Mouse (Mus musculus) heart, postnatal 10 days (tissue): ENCODE data around the gene Olfr1394. TPM values are rescaled to one million over a fixed set of nuclear protein-coding genes. Genes with fewer than 3 reads are reported as not detected.
"Not testable (repeated sequence)": the region's sequence is repeated elsewhere in the genome, so short reads cannot be mapped to it uniquely, and the experiment has no call there.

ENCODE experiments used
- DNase-seq, 2 experiments: peaks; one replicate each; pipeline ENCODE4 v3.0.0; 2021
- intact Hi-C: fragments of 180-260 bp; cut with DNase I; formaldehyde crosslinking; loops from one replicate; pipeline ENCODE4 v1.15.1; 2025
- total RNA-seq, 2 experiments: library from RNA; stranded (reverse); gene quantifications; 2 replicates each; pipeline ENCODE4 v1.2.3; 2021

The Olfr1394 gene
- not detected for total RNA-seq

GRCm38 (mm10) chr11:49154077-49154476, at the start of gene Olfr1394:
Gene Olfr1394, plus strand, starts transcription at chr11:49154377.
- DNase-seq, result no peak
- intact Hi-C loops, result no loop called here

- no peak for DNase-seq
- intact Hi-C loops, result loop anchor here (5.0 kb wide), 1 partner anchor 147 kb away; no protein-coding TSS in a partner anchor
Observed at GRCm38 (mm10) chr11:49105752-49106151, 48.4 kb upstream of the Olfr1394 start.

GRCm38 (mm10) chr11:49107650-49108537, 46.3 kb upstream of the Olfr1394 start:
- DNase-seq, result no peak
- intact Hi-C loops, result loop anchor here (5.0 kb wide), 1 partner anchor 144 kb away; no protein-coding TSS in a partner anchor

- DNase-seq, result peak in 1 of 2 experiments; percentile 41
- intact Hi-C loops, result loop anchor here (5.0 kb wide), 1 partner anchor 143 kb away; no protein-coding TSS in a partner anchor
Observed at GRCm38 (mm10) chr11:49108833-49109232, 45.3 kb upstream of the Olfr1394 start.

- DNase-seq, result no peak
- intact Hi-C loops, result no loop called here
Observed at GRCm38 (mm10) chr11:49111000-49111399, 43.2 kb upstream of the Olfr1394 start.

GRCm38 (mm10) chr11:49112624-49113219, 41.5 kb upstream of the Olfr1394 start:
- intact Hi-C loops, result loop anchor here (2.0 kb wide), 1 partner anchor 74 kb away; the partner anchor contains the start of gene Btnl9
- DNase-seq, result no peak

- no peak for DNase-seq
- intact Hi-C loops, result no loop called here
Observed at GRCm38 (mm10) chr11:49114158-49114557, 40.0 kb upstream of the Olfr1394 start.

- intact Hi-C loops, result no loop called here
- no peak for DNase-seq
Observed at GRCm38 (mm10) chr11:49114774-49115173, 39.4 kb upstream of the Olfr1394 start, which contains the start of gene Olfr1396. Gene Olfr1396, minus strand, starts transcription at chr11:49114874.

GRCm38 (mm10) chr11:49119635-49120034, 34.5 kb upstream of the Olfr1394 start:
- intact Hi-C loops, result no loop called here
- DNase-seq, result no peak

GRCm38 (mm10) chr11:49124169-49124568, 30.0 kb upstream of the Olfr1394 start:
- intact Hi-C loops, result no loop called here

GRCm38 (mm10) chr11:49141974-49142373, 12.2 kb upstream of the Olfr1394 start, which contains the start of gene Olfr1395:
Gene Olfr1395, plus strand, starts transcription at chr11:49142274.
- no peak for DNase-seq
- intact Hi-C loops, result no loop called here

More at GRCm38 (mm10) chr11:49124169-49124568, 30.0 kb upstream of the Olfr1394 start:
- no peak for DNase-seq

- DNase-seq, result no peak
- intact Hi-C loops, result no loop called here
Observed at GRCm38 (mm10) chr11:49156821-49157814, 2.9 kb downstream of the Olfr1394 start.

- no peak for DNase-seq
- intact Hi-C loops, result no loop called here
Observed at GRCm38 (mm10) chr11:49168839-49169611, 14.8 kb downstream of the Olfr1394 start.

GRCm38 (mm10) chr11:49170576-49170975, 16.4 kb downstream of the Olfr1394 start:
- intact Hi-C loops, result no loop called here
- DNase-seq, result no peak

GRCm38 (mm10) chr11:49175345-49175744, 21.2 kb downstream of the Olfr1394 start:
- no peak for DNase-seq
- intact Hi-C loops, result no loop called here

GRCm38 (mm10) chr11:49176047-49176779, 22.0 kb downstream of the Olfr1394 start:
- DNase-seq, intact Hi-C loops: not testable (repeated sequence)

- peak in 1 of 2 experiments; percentile 16 for DNase-seq
- intact Hi-C loops, result no loop called here
Observed at GRCm38 (mm10) chr11:49183172-49183571, 29.0 kb downstream of the Olfr1394 start.

GRCm38 (mm10) chr11:49186452-49186851, 32.3 kb downstream of the Olfr1394 start:
- intact Hi-C loops, result loop anchor here (2.0 to 5.0 kb wide), 3 partner anchors 74 to 351 kb away; partner anchors contain the start of gene Irgm1
- DNase-seq, result no peak
